ENCODE assay signal across 19 mouse cellular contexts in genomic region chr14:102361589-102361988, GRCm38 (mm10).
"Had no signal": no experiment of that assay in that cellular context is flagged by ENCODE, and none has a peak within 500 bp of the region (broad histone marks: within the 10 kb centered on the region; RNA-seq: fewer than 3 reads in every experiment).

No protein-coding gene starts in this region.

- H3K27me3 ChIP-seq: midbrain, embryonic 12.5 days; neural tube, embryonic 13.5 days; neural tube, embryonic 15.5 days had no signal

- H3K4me3 ChIP-seq: midbrain, embryonic 10.5 days; midbrain, embryonic 12.5 days; myocyte; neural tube, embryonic 13.5 days; neural tube, embryonic 15.5 days had no signal

- ATAC-seq: liver, postnatal 0 days; midbrain, embryonic 16.5 days had no signal

- H3K4me2 ChIP-seq: midbrain, embryonic 12.5 days; neural tube, embryonic 13.5 days; neural tube, embryonic 15.5 days had no signal

- H3K36me3 ChIP-seq: midbrain, embryonic 10.5 days; midbrain, embryonic 12.5 days; neural tube, embryonic 13.5 days; neural tube, embryonic 15.5 days had no signal

- DNase-seq: liver, postnatal 0 days; lung, adult 2 months; lung, postnatal 10 days; midbrain, embryonic 14.5 days; retina, postnatal 1 day; right cerebral cortex, adult 18-20 months; right cerebral cortex, postnatal 25 days; right cerebral cortex, postnatal 4 days; spleen, adult 18-20 months; thymus, adult 18-20 months; thymus, postnatal 14 days; thymus, postnatal 36 days had no signal

- H3K9ac ChIP-seq: liver, postnatal 0 days; midbrain, embryonic 12.5 days; neural tube, embryonic 13.5 days; neural tube, embryonic 15.5 days had no signal

- H3K27ac ChIP-seq: macrophage; midbrain, embryonic 10.5 days; midbrain, embryonic 12.5 days; neural tube, embryonic 13.5 days; neural tube, embryonic 15.5 days had no signal

- H3K4me1 ChIP-seq: midbrain, embryonic 10.5 days; midbrain, embryonic 12.5 days; neural tube, embryonic 13.5 days; neural tube, embryonic 15.5 days had no signal

- H3K9me3 ChIP-seq: midbrain, embryonic 10.5 days; midbrain, embryonic 12.5 days; neural tube, embryonic 13.5 days; neural tube, embryonic 15.5 days had no signal
